Mouse (Mus musculus) myocyte (in vitro differentiated cells): ENCODE results near the gene Kcnip2.

Source experiments
- CEBPB ChIP-seq: IDR thresholded peaks from 2 replicates; pipeline ENCODE4 v1.6.1; 2011; ENCODE audit warnings: mild to moderate bottlenecking, moderate library complexity; ENCODE audit not compliant: poor library complexity, insufficient read depth, severe bottlenecking
- E2F4 ChIP-seq: IDR thresholded peaks from one replicate; pipeline ENCODE4 v1.6.1; 2011; ENCODE audit warnings: mild to moderate bottlenecking, control low read depth, moderate library complexity; ENCODE audit not compliant: insufficient read depth
- MAX ChIP-seq: IDR thresholded peaks from one replicate; pipeline ENCODE4 v1.6.1; 2011; ENCODE audit warnings: low read depth, mild to moderate bottlenecking, control low read depth
- MYOD1 ChIP-seq, 3 experiments: IDR thresholded peaks; one replicate each; pipeline ENCODE4 v1.6.1; 2011; ENCODE audit warnings: control low read depth in 2 of 3, low read depth in 2 of 3, mild to moderate bottlenecking in 2 of 3, moderate library complexity in 1 of 3; ENCODE audit not compliant: insufficient read length in 2 of 3, control insufficient read depth in 1 of 3
- MYOG ChIP-seq, 3 experiments: IDR thresholded peaks; one replicate each; pipeline ENCODE4 v1.6.1; 2011; ENCODE audit warnings: control low read depth in 2 of 3, low read depth in 2 of 3, mild to moderate bottlenecking in 2 of 3; ENCODE audit not compliant: insufficient read length in 2 of 3, control insufficient read depth in 1 of 3, insufficient read depth in 1 of 3
- POLR2A ChIP-seq: IDR thresholded peaks from one replicate; pipeline ENCODE4 v1.6.1; 2011; ENCODE audit warnings: low read depth, mild to moderate bottlenecking, control low read depth, moderate library complexity; ENCODE audit not compliant: insufficient read length
- POLR2AphosphoS2 ChIP-seq: IDR thresholded peaks from one replicate; pipeline ENCODE4 v1.6.1; 2011; ENCODE audit warnings: low read depth, control low read depth; ENCODE audit not compliant: insufficient read length
- REST ChIP-seq: IDR thresholded peaks from one replicate; pipeline ENCODE4 v1.6.1; 2011; ENCODE audit warnings: mild to moderate bottlenecking, control low read depth, moderate library complexity; ENCODE audit not compliant: insufficient read depth, insufficient read length
- SRF ChIP-seq: IDR thresholded peaks from one replicate; pipeline ENCODE4 v1.6.1; 2011; ENCODE audit warnings: low read depth; ENCODE audit not compliant: control insufficient read depth, insufficient read length
- TCF12 ChIP-seq: IDR thresholded peaks from one replicate; pipeline ENCODE4 v1.6.1; 2011; ENCODE audit warnings: mild to moderate bottlenecking, control low read depth; ENCODE audit not compliant: poor library complexity, insufficient read depth, severe bottlenecking
- TCF3 ChIP-seq: IDR thresholded peaks from one replicate; pipeline ENCODE4 v1.6.1; 2011; ENCODE audit warnings: low read depth, control low read depth; ENCODE audit not compliant: insufficient read length
- USF1 ChIP-seq: IDR thresholded peaks from one replicate; pipeline ENCODE4 v1.6.1; 2011; ENCODE audit warnings: low read depth, mild to moderate bottlenecking, control low read depth, moderate library complexity

- TF ChIP-seq E2F4 (no peak), POLR2A (no peak), TCF12 (no peak), CEBPB (no peak), POLR2AphosphoS2 (no peak), MAX (no peak), USF1 (no peak), REST (no peak), MYOG (IDR thresholded peaks at IDR 0.05; ENCODE audit: control insufficient read depth in 1 of 3, insufficient read depth in 1 of 3, insufficient read length in 2 of 3, low read depth in 2 of 3) (no peak), MYOD1 (IDR thresholded peaks at IDR 0.05; ENCODE audit: control insufficient read depth in 1 of 3, insufficient read length in 2 of 3, low read depth in 2 of 3) (no peak), SRF (no peak), TCF3 (no peak)
These were observed 62.3 kb downstream of the Kcnip2 start for GRCm38 (mm10) chr19:45753551-45753950.
